Mouse (Mus musculus) embryonic facial prominence, embryonic 13.5 days (tissue): ENCODE measurements around the gene Psmd11. TPM values are rescaled to one million over a fixed set of nuclear protein-coding genes. Genes with fewer than 3 reads are reported as not detected.
A peak's percentile ranks its signal among the peaks of the same experiment; 100 is the strongest.
"Not testable (repeated sequence)": the region's sequence is repeated elsewhere in the genome, so short reads cannot be mapped to it uniquely, and the experiment has no call there.

ENCODE experiments used
- ATAC-seq: fragments of 200-750 bp; cut with Nextera tagmentation; 2 replicates; pipeline ENCODE4 v1.8.0; 2017; ENCODE audit warnings: low read depth; ENCODE audit not compliant: insufficient number of reproducible peaks, insufficient read depth, low FRiP score, low TSS enrichment
- H3K27ac ChIP-seq: fragments of 300-500 bp; sonication (generic); 2 replicates; pipeline ENCODE4 v1.5.1; 2015; ENCODE audit warnings: moderate library complexity, mild to moderate bottlenecking, inconsistent platforms
- H3K27me3 ChIP-seq: fragments of 300-500 bp; sonication (generic); 2 replicates; pipeline ENCODE4 v1.6.1; 2015; ENCODE audit warnings: mild to moderate bottlenecking, inconsistent platforms
- H3K36me3 ChIP-seq: fragments of 300-500 bp; sonication (generic); 2 replicates; pipeline ENCODE4 v1.6.1; 2015; ENCODE audit warnings: mild to moderate bottlenecking, inconsistent platforms
- H3K4me1 ChIP-seq: fragments of 300-500 bp; sonication (generic); 2 replicates; pipeline ENCODE4 v1.6.1; 2015; ENCODE audit warnings: inconsistent platforms
- H3K4me2 ChIP-seq: fragments of 300-500 bp; sonication (generic); 2 replicates; pipeline ENCODE4 v1.6.1; 2015; ENCODE audit warnings: moderate library complexity, mild to moderate bottlenecking, inconsistent platforms
- H3K4me3 ChIP-seq: fragments of 300-500 bp; sonication (generic); 2 replicates; pipeline ENCODE4 v1.5.1; 2015; ENCODE audit warnings: mild to moderate bottlenecking, inconsistent platforms
- H3K9ac ChIP-seq: fragments of 300-500 bp; sonication (generic); 2 replicates; pipeline ENCODE4 v1.6.1; 2015; ENCODE audit warnings: mild to moderate bottlenecking, inconsistent platforms
- H3K9me3 ChIP-seq: fragments of 300-500 bp; sonication (generic); 2 replicates; pipeline ENCODE4 v1.6.1; 2016; ENCODE audit warnings: inconsistent platforms
- WGBS: fragments of 180-500 bp; shearing (Covaris S2); methylation state at CpG from one replicate; pipeline ENCODE4 v1.1.7; 2015; ENCODE audit warnings: mixed read lengths; 5-methylcytosine and 5-hydroxymethylcytosine counted together
- polyA plus RNA-seq: library from polyadenylated mRNA; unstranded; fragments of >200 nt; fragmentation: Nextera tagmentation; extraction: Ambion mirVana; gene quantifications from 2 replicates; pipeline ENCODE4 v1.2.1, GENCODE M21; 2015

Gene Psmd11
- polyA plus RNA-seq: 288 and 317 TPM in 2 replicates

DNA sequence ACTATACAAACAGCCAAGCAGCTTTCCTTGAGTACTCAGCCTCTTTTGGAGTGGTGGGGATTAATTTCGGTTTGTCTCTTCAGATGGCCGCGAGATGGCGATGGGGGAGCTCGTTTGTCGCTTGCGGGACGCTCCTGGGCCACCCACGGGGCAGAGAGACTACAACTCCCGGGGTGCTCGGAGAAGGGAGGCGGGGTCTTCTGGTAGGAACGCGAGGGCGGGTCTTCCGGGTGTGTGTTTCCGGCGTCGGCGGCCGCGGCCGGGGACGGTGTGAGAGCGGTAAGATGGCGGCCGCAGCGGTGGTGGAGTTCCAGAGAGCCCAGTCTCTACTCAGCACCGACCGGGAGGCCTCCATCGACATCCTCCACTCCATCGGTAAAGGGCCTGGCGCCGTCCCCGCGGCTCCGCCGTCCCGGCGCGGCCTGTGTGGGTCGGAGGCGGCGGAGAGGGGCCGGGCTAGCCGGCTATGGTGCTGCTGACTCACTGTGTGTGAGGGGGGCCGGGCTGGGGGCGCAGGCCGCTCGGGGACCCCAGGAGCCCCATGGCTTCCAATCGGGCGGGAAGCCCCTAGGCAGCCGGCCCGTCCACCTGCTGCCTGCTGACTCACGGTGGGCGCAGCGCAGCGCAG lies at the start of gene Psmd11:
TSS of gene Psmd11 (plus strand) at position 235 of the 628 bp plus-strand sequence.
- Histone ChIP-seq H3K27me3 (no peaks in the 10 kb centered on the region), H3K4me1 (peaks cover 14% of the 10 kb centered on the region), H3K4me3 (peak within 1 kb of the TSS; percentile 99), H3K9ac (peak within 1 kb of the TSS; percentile 95), H3K27ac (peak within 1 kb of the TSS; percentile 90), H3K9me3 (no peaks in the 10 kb centered on the region), H3K4me2 (peak within 1 kb of the TSS; percentile 78), H3K36me3 (peaks cover 17% of the 10 kb centered on the region)
- ATAC-seq: peak; percentile 99
- WGBS: under 1% methylated on average over 58 of the region's 58 CpGs

DNA sequence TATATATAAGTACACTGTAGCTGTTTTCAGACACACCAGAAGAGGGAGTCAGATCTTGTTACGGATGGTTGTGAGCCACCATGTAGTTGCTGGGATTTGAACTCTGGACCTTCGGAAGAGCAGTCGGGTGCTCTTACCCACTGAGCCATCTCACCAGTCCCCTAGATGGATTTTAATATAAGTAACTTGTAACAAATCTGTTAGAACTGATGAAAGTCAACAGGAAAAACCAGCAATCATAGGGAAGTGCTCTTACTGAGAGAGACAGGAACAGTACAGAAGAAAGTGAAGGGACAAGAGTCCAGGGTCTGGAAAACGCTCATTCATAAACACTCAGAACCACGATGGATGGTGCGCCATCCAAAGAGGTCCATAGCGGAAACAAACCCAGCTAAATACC lies 49.2 kb upstream of the Psmd11 start:
- H3K4me3 ChIP-seq, H3K9ac ChIP-seq, H3K27me3 ChIP-seq, H3K4me2 ChIP-seq, ATAC-seq, H3K9me3 ChIP-seq, H3K27ac ChIP-seq: not testable (repeated sequence)
- 91% methylated on average over 7 of the region's 7 CpGs for WGBS
- Histone ChIP-seq H3K4me1 (peaks cover 12% of the 10 kb centered on the region), H3K36me3 (peaks cover 13% of the 10 kb centered on the region)

DNA sequence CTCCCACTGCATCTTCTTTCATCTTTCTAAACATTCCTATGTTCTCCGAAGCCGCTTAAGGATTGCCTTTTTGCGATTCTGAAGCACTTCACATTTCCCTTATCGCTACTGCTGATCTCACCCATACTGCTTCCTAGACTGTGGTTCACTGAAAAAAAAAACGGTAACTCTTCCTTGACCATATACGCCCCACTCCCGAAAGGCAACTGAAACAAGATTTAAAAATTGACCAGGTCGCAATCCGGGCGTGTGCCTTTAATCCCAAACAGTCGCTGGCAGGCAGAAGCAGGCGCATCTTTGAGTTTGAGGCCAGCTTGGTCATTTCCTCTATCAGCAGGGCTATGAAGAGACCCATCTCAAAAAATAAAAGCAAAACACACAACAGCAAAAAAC lies 45.8 kb upstream of the Psmd11 start:
- no peaks in the 10 kb centered on the region for H3K27me3 ChIP-seq
- H3K4me3 ChIP-seq: peak overlapping the region; percentile 94
- no peaks in the 10 kb centered on the region for H3K9me3 ChIP-seq
- peaks cover 21% of the 10 kb centered on the region for H3K4me1 ChIP-seq
- 5% methylated on average over 12 of the region's 12 CpGs for WGBS
- peak overlapping the region; percentile 65 for H3K4me2 ChIP-seq
- peaks cover 17% of the 10 kb centered on the region for H3K36me3 ChIP-seq
- no peak for ATAC-seq
- peak overlapping the region; percentile 99 for H3K9ac ChIP-seq
- H3K27ac ChIP-seq: peak overlapping the region; percentile 92

DNA sequence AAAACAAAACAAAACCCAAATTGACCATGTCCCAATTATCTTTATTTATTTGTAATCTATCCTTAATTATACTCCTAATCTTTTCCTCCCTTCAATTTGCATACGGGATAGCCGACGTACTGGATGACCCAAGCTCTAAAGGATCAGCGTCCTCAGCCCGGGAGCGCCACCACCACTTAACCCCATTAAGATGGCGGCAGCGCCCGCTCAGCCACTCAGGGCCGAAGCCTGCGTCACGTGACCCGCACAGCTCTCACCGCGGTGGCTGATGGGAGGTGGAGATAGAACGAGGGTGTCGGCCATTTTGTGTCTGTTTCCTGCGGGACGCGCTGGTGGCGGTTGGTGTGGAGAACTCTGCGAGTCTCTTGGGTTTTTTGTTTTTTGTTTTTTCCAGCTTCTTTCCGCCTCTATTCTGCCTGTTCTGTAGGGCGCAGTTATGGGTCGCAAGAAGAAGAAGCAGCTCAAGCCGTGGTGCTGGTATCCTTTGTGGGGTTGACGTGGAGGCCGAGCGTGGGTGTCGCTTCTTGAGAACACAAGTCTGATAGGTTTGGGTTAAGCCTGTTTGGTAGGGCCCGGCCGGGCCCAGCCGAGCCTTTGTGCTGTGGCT lies 45.3 kb upstream of the Psmd11 start, which contains the start of gene Zfp207:
TSS of gene Zfp207 (plus strand) at position 261 of the 607 bp plus-strand sequence.
- under 1% methylated on average over 33 of the region's 33 CpGs for WGBS
- ATAC-seq: peak; percentile 92
- Histone ChIP-seq H3K27me3 (no peaks in the 10 kb centered on the region), H3K4me2 (peak within 1 kb of the TSS; percentile 93), H3K4me3 (peak within 1 kb of the TSS; percentile 94), H3K9me3 (no peaks in the 10 kb centered on the region), H3K4me1 (peaks cover 21% of the 10 kb centered on the region), H3K27ac (peak within 1 kb of the TSS; percentile 92), H3K36me3 (peaks cover 22% of the 10 kb centered on the region), H3K9ac (peak within 1 kb of the TSS; percentile 99)

DNA sequence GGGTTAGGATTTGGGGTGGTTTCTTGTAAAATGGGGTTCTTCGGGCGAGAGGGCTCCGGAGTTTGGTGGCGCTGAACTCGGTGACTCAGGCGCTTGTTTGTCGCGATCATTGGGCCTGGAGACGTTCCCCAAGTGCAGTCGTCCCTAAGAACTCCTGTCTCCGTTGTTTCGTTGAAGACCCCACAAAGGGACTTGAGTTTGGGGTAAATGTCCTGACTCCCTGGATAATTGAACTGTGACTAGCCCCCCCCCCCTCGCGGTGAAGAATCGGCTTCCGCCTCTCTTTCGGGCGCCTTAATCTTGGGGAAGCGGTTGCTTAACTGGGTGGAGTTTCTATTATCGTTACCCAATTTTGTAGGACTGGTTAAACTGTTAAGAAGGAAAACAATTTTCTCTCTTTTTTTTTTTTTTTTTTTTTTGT lies 44.8 kb upstream of the Psmd11 start:
- ATAC-seq: 0 out of 2 replicates have a peak, but pooled peaks have one; percentile 4

DNA sequence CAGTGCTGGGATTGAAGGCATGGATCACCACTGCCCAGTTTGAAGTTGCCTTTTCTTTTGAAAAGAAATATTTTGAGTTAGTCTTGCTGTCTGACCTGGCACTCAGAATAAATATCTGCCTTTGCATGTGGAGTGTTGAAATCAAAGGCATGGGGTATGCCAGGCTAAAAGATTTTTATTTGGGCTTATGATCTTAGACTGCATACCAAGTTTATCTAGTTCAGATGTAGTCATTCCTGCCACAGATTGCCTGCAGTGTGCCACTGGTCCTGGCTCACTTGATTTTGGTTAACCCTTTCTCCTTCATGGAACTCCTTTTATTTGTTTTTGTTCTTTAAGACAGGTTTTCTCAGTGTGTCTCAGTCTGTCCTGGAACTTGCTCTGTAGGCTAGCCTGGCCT lies 44.0 kb upstream of the Psmd11 start:
- H3K27ac ChIP-seq: no peak overlapping the region; the same call in 1 of the 2 replicates
- peak overlapping the region; percentile 94 for H3K4me3 ChIP-seq
- H3K36me3 ChIP-seq: peaks cover 33% of the 10 kb centered on the region
- peaks cover 21% of the 10 kb centered on the region for H3K4me1 ChIP-seq
- peak overlapping the region; percentile 75 for H3K9ac ChIP-seq
- peak overlapping the region; percentile 93 for H3K4me2 ChIP-seq
- ATAC-seq: no peak
- no peaks in the 10 kb centered on the region for H3K9me3 ChIP-seq
- no peaks in the 10 kb centered on the region for H3K27me3 ChIP-seq

More for the DNA sequence above, 44.8 kb upstream of the Psmd11 start:
- Histone ChIP-seq H3K36me3 (peaks cover 27% of the 10 kb centered on the region), H3K4me3 (peak overlapping the region; percentile 94), H3K9me3 (no peaks in the 10 kb centered on the region), H3K4me1 (peaks cover 21% of the 10 kb centered on the region), H3K4me2 (peak overlapping the region; percentile 65), H3K9ac (peak overlapping the region; percentile 99), H3K27me3 (no peaks in the 10 kb centered on the region), H3K27ac (peak overlapping the region; percentile 92)
- under 1% methylated on average over 20 of the region's 20 CpGs for WGBS

DNA sequence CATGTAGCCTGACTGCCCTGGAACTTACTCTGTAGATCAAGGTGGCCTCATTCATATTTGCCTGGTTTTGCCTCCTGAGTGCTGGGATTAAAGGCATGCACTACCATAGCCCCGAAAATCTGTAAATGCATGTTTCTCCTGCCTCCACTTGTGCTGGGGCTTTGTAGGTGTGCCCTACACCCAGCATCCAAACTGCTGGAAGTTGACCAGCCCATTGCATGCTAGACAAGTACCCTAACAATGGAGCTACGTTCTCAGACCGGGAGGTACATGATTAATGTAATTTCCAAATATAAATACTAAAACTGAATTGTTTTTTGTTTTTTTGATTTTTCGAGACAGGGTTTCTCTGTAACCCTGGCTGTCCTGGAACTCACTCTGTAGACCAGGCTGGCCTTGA lies 43.4 kb upstream of the Psmd11 start:
- peak overlapping the region; percentile 94 for H3K4me3 ChIP-seq
- no peaks in the 10 kb centered on the region for H3K27me3 ChIP-seq
- H3K4me2 ChIP-seq: peak overlapping the region; percentile 93
- WGBS: 59% methylated on average over 4 of the region's 4 CpGs
- peaks cover 21% of the 10 kb centered on the region for H3K4me1 ChIP-seq
- H3K9me3 ChIP-seq: no peaks in the 10 kb centered on the region
- peak overlapping the region; percentile 75 for H3K9ac ChIP-seq
- peaks cover 36% of the 10 kb centered on the region for H3K36me3 ChIP-seq
- no peak overlapping the region for H3K27ac ChIP-seq
- no peak for ATAC-seq

DNA sequence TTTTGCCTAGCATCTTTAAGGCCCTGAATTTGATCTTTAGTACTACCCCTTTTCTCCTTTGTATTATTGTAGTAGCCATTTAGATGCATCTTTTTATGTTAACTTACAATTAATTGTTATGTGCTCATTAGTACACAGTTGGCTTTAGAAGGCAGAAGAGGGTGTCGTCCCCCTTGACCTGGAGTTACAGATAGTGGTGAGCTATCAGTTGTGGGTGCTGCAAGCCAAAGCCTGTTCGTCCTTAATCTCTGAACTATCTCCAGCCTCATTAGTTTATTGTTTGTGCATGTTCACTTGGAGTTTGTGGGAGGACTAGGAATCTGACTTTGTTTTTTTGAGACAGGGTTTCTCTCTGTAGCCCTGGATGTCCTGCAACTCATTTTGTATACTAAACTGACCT lies 41.6 kb upstream of the Psmd11 start:
- H3K9me3 ChIP-seq: no peaks in the 10 kb centered on the region
- no peak overlapping the region for H3K4me3 ChIP-seq
- peaks cover 21% of the 10 kb centered on the region for H3K4me1 ChIP-seq
- no peak for ATAC-seq
- H3K27me3 ChIP-seq: no peaks in the 10 kb centered on the region
- H3K4me2 ChIP-seq: peak overlapping the region; percentile 93
- H3K36me3 ChIP-seq: peaks cover 46% of the 10 kb centered on the region
- no peak overlapping the region for H3K9ac ChIP-seq
- 81% methylated on average over 2 of the region's 2 CpGs for WGBS
- no peak overlapping the region for H3K27ac ChIP-seq

DNA sequence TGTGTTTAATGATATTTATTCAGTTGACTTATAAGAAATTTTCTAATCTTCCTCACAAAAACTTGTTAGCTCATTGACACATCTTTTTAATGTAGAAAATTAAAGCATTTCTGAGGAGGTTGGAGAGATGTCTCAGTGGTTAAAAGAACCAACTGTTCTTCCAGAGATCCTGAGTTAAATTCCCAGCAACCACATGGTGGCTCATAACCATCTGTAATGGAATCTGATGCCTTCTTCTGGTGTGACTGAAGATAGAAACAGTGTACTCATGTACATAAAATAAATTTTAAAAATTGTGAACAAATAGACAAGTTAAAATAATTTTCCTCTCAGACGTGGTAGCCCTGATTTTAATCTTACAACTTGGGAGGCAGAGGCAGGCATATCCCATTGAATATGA lies 38.5 kb upstream of the Psmd11 start:
- H3K4me1 ChIP-seq: peaks cover 16% of the 10 kb centered on the region
- H3K27ac ChIP-seq: no peak overlapping the region
- no peak overlapping the region for H3K9ac ChIP-seq
- ATAC-seq: no peak
- H3K9me3 ChIP-seq: no peaks in the 10 kb centered on the region
- H3K36me3 ChIP-seq: peaks cover 65% of the 10 kb centered on the region
- no peak overlapping the region for H3K4me3 ChIP-seq
- no peak overlapping the region for H3K4me2 ChIP-seq
- 86% methylated on average over 1 of the region's 1 CpGs for WGBS
- H3K27me3 ChIP-seq: no peaks in the 10 kb centered on the region

DNA sequence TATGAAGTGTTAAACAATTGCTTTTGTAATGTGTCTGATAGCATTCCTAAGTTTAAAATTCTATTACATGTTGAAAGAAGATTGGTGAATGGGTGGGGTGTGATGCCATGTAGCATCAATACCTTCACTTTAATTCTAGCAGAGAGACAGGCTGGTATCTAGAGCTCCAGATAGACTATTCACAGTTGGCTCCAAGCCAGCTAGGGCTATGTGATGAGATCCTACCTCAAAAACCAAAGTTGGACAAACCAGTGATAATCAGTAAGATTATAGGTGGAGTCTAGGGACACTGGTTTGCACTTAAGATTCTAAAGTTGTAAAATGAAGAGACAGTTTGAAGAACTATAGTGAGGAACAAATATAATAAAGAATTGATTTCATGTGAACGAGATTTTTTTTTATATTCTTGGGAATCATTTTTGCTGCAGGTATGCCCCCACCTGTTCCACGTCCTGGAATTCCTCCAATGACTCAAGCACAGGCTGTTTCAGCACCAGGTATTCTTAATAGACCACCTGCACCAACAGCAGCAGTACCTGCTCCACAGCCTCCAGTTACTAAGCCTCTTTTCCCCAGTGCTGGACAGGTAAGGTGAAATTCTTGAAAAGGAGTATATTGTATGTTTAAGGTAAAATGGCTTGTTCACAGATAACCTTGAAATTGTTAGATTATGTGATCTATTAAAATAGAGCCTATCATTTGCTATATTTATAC lies 36.9 kb upstream of the Psmd11 start:
- Histone ChIP-seq H3K36me3 (peaks cover 73% of the 10 kb centered on the region), H3K4me3 (no peak overlapping the region), H3K27me3 (no peaks in the 10 kb centered on the region), H3K9me3 (no peaks in the 10 kb centered on the region), H3K4me1 (peaks cover 3% of the 10 kb centered on the region; the same call in 1 of the 2 replicates), H3K4me2 (no peak overlapping the region), H3K9ac (no peak overlapping the region), H3K27ac (no peak overlapping the region)
- no peak for ATAC-seq
- WGBS: 91% methylated on average over 2 of the region's 2 CpGs

DNA sequence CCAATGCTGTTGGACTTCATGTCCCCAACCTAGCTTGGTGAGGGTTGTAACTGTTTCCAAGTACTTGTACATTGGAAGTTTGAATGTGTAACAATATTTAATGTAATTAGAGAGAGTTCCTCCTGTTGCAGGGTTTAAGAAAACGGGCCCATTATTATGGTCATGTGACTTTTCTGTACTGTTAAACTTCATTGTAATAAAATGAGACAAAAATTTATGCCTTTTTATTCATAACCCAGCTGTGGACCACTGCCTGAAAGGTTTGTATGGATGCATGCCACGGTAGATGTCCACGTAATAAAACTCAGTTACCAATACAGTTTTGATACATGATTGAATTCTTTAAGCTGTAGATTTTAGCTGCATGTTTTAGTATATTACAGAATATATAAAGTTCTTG lies 32.5 kb upstream of the Psmd11 start:
- no peaks in the 10 kb centered on the region for H3K27me3 ChIP-seq
- 90% methylated on average over 3 of the region's 3 CpGs for WGBS
- H3K9ac ChIP-seq: no peak overlapping the region
- no peak overlapping the region for H3K4me3 ChIP-seq
- H3K4me2 ChIP-seq: no peak overlapping the region
- no peak for ATAC-seq
- H3K27ac ChIP-seq: no peak overlapping the region
- peaks cover 73% of the 10 kb centered on the region for H3K36me3 ChIP-seq
- no peaks in the 10 kb centered on the region for H3K9me3 ChIP-seq
- no peaks in the 10 kb centered on the region for H3K4me1 ChIP-seq
